Mouse (Mus musculus): Measurements from ENCODE around the gene Tigd4.
A peak's percentile ranks its signal among the peaks of the same experiment; 100 is the strongest.
"Not testable (repeated sequence)": the region's sequence is repeated elsewhere in the genome, so short reads cannot be mapped to it uniquely, and the experiment has no call there.

The Tigd4 gene

DNA sequence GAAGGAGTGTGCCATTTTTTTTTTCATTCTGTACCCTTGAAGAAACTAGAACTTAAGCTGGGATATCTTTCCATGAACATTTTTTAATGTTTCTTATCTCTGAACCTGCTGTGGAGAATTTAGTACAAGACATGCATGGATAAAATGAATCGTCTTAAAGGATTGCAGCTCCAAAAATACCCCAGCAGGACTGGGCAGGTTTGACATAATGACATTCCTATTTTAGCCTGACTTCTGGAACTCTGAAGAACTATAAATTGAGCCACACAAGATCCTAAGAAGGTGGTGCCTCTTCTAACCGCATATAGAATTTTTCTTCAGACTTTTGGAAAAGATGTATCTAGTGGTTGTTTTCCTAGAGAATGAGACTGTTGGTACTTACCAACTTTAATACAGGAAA is at the start of gene Tigd4:
TSS of gene Tigd4 (plus strand) at position 301 of the 400 bp plus-strand sequence.
- DNase-seq = no peak

DNA sequence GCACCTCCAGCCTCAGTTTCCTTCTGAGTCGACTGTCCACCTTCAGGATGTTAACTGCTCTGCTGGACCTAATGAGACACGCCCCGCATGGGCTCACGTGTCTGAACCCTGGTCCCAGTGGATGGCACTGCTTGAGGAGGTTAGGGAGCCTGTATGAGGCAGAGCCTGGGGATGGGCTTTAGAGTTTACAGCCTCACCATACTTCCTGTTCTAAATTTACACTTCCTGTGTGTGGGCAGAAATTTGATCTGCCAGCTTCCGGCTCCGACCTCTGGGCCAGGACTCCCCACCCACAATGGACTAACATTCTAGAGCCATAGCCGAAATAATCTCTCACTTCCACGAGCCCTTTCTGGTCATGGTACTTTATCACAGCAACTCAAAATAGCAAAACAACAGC is 46.2 kb upstream of the Tigd4 start:
- no peak for DNase-seq

DNA sequence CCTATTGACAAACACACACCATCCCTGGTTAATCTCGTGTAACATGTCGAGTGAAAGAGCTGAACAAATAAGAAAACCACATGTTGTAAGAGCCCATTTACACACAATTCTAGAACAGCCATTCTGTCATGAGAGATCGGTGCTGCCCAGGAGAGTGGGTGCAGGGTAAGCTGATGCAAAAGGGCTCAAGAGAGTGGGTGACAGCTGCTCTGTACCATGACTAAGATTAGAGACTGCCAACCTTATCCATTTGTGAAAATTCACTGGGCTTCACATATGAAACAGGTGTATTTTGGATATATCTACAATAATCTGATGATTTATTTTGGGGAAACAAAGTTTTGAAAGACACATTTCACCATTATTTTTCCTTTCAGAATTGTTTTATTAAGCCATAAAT is 37.6 kb upstream of the Tigd4 start:
- no peak for DNase-seq

- no peak for DNase-seq
These were observed 35.1 kb upstream of the Tigd4 start for GRCm38 (mm10) chr3:84558301-84558700.

DNA sequence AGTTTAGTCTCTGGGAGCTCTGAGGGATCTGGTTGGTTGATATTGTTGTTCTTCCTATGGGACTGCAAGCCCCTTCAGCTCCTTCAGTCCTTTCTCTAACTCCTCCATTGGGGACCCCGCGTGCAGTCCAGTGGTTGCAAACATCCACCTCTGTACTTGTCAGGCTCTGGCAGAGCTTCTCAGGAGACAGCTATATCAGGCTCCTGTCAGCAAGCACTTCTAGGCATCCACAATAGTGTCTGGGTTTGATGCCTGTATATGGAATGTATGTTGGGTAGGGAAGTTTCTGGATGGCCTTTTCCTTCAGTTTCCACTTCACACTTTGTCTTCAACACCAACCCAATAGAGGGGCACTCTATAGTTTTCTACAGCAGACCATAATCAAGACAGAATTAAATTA is 30.5 kb upstream of the Tigd4 start:
- DNase-seq = not testable (repeated sequence)

- no peak for DNase-seq
These were observed 30.0 kb upstream of the Tigd4 start for GRCm38 (mm10) chr3:84563415-84563814.

DNA sequence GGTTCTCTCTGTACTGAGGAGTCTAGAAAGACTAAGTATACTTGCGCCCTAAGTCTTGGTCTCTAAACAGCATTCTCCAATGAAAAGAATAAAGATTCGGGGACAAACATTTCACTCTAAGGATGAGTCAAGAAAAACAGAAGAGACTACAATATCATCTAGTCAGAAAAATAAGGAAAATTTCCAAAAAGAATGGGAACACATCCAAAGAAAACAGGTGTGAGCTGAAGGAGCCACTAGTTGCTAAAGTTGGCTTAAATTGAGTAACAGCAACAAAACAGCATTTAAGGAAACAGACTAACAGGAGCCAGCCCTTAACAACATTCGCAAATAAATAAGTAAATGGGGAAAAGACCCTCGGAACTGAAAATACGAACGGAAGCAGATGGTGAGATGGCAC is 24.8 kb upstream of the Tigd4 start:
- DNase-seq = no peak

- no peak for DNase-seq
These were observed 23.8 kb upstream of the Tigd4 start for GRCm38 (mm10) chr3:84569587-84569986.

DNA sequence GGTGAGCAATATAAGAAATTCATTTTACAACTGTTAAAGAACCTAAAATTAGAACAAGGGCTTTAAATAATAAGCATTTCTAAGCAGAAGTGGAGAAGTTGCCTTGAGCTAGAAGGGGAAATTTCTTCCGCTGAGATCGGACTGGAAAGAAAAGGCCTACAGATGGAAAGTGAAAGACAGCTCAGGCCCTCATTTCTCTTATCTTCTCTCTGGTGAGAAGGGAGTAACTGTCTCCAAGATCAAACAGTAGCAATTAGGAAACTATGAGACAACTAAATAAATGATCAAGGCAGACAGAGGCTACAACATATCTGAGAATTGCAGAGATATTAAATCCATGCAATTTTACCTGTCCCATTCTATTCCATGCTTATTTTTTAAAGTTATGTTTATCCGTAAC is 22.9 kb upstream of the Tigd4 start:
- no peak for DNase-seq

DNA sequence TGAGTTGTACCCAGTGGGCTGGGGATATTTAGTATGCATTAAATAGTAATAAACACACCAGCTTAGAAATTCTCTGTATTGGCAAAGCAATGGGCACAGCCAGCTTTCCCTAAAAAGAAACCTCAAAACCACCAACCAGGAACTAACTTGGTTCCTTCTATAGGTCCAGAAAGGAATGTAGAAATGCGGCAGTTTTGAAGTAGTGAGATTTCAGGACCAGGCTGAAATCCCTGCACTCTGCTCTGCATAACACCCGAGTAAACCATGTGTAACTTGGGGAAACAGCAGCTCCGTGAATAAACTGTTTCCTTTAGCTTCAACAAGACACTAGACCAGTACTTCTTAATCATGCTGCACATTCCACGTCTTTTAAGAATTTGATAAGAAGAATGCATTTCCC is 12.7 kb upstream of the Tigd4 start:
- no peak for DNase-seq

DNA sequence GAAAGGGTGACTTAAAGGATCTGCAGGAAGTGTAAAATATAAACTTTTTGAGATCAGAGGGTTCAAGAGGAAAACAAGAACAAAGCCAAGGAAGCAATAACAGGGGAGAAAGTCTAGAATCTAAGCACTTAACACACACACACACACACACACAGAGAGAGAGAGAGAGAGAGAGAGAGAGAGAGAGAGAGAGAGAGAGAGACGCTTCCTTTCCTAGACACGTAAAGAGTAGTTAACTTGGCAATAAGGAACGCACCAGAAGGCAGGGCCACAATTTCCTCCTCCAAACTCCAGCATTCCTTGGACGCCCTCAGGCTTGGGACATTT is 11.7 kb upstream of the Tigd4 start:
- DNase-seq = no peak

DNA sequence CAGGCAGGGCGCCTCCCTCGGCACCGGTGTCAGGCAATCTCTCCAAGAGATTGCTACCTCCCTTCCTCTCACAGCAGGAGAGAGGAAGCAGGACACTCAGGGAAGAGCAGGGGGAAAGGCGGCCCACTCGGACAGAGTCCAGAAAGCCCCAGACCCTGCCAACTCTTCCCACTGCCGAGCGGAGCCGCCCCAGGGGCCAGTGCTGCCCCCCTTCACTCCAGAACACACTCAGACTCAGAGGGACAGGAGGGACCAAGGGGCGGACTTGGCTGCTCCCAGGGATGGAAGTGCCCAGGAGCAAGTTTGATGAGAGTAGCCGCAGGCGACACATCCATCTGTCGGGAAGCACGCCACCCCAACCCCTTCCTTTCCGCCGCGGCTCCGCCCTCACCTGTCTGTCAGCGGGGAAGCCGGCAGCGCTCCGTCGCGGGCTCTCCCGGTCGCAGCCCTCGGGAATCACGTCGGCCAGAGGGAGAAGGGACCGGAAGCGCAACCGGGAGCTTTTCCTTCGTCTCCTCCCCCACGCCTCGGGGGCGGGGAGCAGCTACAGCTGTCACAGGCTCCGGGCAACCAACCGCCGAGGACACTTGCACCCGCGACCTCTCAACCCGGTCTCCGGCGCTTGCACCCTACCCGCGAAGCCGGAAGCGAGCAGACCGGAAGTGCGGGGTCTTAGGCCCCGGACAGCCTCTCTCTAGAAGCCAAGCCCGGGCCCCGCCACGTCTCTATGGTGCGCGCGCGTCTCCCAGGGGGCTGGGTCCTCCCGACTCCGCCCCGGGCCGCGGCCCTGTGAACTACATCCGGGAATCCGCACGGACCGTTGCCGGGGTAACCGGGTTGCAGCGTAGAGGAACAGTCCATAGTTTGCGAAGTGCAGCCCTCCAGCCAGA is 11.1 kb upstream of the Tigd4 start, which contains the start of gene Arfip1:
TSS of gene Arfip1 (minus strand) at position 603 of the 890 bp plus-strand sequence.
- DNase-seq = peak; percentile 98

DNA sequence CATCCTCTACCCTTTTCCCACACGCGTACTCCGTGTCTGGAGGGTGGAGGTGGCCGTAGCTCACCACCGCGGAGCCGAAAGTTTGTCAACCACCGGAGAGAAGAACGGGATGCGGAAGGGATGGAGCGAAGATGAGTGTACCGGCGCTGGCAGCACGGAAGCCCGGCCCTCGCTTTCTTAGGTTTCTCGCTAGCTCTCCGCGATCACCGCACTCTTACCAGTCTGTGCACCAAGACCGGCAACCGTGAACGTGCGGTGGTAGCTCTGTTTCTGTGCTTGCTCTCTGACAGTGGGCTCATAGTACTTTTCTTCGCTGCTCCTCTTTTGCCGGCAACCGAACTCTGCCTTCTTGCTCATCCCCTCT is 10.5 kb upstream of the Tigd4 start:
- DNase-seq = no peak

GRCm38 (mm10) chr3:84586736-84587135 is 6.6 kb upstream of the Tigd4 start:
- no peak for DNase-seq

- DNase-seq = no peak
These were observed 1.7 kb downstream of the Tigd4 start for GRCm38 (mm10) chr3:84594894-84595676.

- DNase-seq = no peak
These were observed 2.4 kb downstream of the Tigd4 start for GRCm38 (mm10) chr3:84595677-84596234.

- DNase-seq = no peak
These were observed 4.8 kb downstream of the Tigd4 start for GRCm38 (mm10) chr3:84597996-84598734.

- DNase-seq = no peak
These were observed 5.4 kb downstream of the Tigd4 start for GRCm38 (mm10) chr3:84598756-84599155.

DNA sequence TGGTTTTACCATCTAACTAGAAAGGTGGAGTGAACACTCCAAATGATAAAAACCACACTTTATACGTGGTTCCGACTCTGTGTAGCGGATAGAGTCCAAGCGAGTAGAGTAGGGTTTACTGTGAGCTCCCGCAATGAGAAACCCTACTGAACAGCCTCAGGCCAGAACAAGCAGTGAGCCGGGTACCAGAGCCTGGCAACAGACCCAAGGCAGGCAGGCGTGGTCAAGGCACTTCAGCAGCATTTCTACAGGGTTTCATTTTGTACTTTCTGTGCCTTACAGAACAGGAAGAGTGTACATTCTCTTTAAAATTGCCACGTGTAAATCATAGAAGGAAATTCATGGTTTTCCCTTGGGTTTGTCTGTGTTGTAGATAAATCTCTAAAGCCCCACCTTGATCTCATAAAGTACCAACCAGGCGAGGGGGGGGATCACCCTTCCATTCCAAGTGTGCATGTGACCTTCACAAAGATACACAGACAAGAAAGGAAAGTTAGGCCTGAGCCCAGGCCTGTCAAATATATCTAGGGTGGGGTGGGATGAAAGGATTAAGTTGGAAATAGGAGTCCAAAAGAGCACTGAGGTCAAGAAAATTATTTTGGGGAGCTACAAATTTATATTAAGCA is 8.6 kb downstream of the Tigd4 start:
- no peak for DNase-seq

DNA sequence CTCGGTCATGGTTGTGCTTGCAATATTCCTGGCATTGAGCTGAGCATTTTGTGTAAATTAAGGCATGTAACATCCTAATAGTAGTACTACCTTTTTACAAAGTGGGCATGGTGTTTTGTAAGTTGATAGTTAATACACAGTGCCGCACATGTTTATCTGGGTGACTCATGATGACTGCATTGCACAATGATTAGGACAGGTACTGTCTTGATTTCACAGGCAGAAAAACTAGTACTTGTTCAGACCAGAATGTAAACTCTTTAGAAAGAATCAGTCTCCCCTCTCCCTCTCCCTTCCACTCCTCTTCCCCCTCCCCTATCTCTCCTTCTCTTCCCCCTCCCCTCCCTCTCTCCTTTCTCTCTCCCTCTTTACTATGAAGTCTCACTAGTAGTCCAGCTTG is 9.4 kb downstream of the Tigd4 start:
- no peak for DNase-seq

DNA sequence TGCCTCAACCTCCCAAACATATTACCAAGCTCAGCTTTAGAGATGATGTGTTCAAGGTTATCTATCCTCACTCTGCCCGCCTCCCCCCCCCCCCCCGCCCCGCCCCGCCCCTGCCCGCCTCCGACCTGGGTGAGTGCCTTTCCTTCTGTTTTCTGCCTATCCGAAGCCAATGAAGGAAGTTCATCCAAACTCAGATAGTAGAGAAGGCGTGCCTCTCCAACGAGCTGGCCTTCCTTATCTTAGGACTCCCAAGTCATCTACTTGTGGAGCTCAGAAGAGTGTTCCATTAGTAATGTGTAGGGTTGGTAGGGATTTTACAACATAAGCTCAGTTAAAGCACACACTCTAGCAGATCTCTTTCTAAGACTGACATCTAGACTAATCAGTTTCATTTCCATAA is 9.8 kb downstream of the Tigd4 start:
- no peak for DNase-seq

DNA sequence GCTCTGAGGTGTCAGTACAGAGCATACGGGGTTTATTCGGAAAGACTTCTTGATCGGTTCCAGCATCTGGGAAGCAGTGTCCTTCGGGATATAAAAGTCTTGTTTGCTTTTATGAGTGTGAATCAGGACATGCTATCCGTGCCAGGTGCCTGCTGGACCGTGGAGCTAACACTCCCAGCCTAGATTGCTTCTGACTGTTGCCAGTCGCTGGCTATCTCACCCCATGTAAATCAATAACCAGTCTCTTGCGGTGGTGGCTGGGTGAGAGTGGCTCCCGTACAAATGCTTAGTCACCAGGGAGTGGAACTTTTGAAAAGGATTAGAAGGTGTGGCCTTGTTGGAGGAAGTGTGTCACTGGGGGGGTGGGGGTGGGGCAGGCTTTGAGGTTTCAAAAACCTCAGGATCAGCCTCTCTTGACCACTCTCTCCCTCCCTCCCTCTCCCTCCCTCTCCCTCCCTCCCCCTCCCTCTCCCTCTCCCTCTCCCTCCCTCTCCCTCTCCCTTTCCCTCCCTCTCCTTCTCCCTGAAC is 16.9 kb downstream of the Tigd4 start:
- peak; percentile 75 for DNase-seq
